ENCODE assay signal across 8 mouse cellular contexts in genomic region chr11:103142441-103143182, GRCm38 (mm10). TPM values are rescaled to one million over a fixed set of nuclear protein-coding genes. Genes with fewer than 3 reads are reported as not detected.
A peak's percentile ranks its signal among the peaks of the same experiment; 100 is the strongest.
DNase-seq lines count a peak whose midpoint lies in the region; ATAC-seq and TF ChIP-seq lines count a peak whose summit lies in the region.

No protein-coding gene starts in this region.

- H3K4me3 ChIP-seq in embryonic facial prominence, embryonic 12.5 days: peak overlapping the region; percentile 22; the same call in 1 of the 2 replicates
- H3K4me3 ChIP-seq in heart, postnatal 0 days (ENCODE audit: low read depth, low read length): peak overlapping the region; percentile 14
- H3K4me3 ChIP-seq in liver, adult 2 months (ENCODE audit: insufficient read depth, low read depth, low read length): peak overlapping the region; percentile 18; the same call in 1 of the 2 replicates
- H3K4me3 ChIP-seq in midbrain, embryonic 16.5 days (ENCODE audit: low read depth, low read length): peak overlapping the region; percentile 26
- peak overlapping the region; percentile 38 for H3K4me3 ChIP-seq in thymus, adult 2 months (ENCODE audit: control insufficient read depth, insufficient read depth, low read length)

- H3K36me3 ChIP-seq in embryonic facial prominence, embryonic 12.5 days: peaks cover 13% of the 10 kb centered on the region
- 0 out of 2 replicates have a peak, but pooled peaks cover 12% of the 10 kb centered on the region for H3K36me3 ChIP-seq in heart, postnatal 0 days (replicated peaks; ENCODE audit: control insufficient read depth, insufficient read depth, low read length)
- no peaks in the 10 kb centered on the region for H3K36me3 ChIP-seq in liver, adult 2 months (ENCODE audit: control insufficient read depth, insufficient read depth, low read length)
- H3K36me3 ChIP-seq in midbrain, embryonic 16.5 days (ENCODE audit: control insufficient read depth, insufficient read depth, low read length): peaks cover 5% of the 10 kb centered on the region; the same call in 1 of the 2 replicates
- H3K36me3 ChIP-seq in thymus, adult 2 months (ENCODE audit: control insufficient read depth, insufficient read depth, low read length): no peaks in the 10 kb centered on the region

- 25% methylated on average over 8 of the region's 8 CpGs for WGBS in embryonic facial prominence, embryonic 12.5 days
- 24% methylated on average over 8 of the region's 8 CpGs for WGBS in heart, postnatal 0 days
- 44% methylated on average over 8 of the region's 8 CpGs for WGBS in liver, adult 2 months
- 26% methylated on average over 8 of the region's 8 CpGs for WGBS in midbrain, embryonic 16.5 days
- 20% methylated on average over 8 of the region's 8 CpGs for whole genome bisulfite sequencing in thymus, adult 2 months

- H3K9ac ChIP-seq in embryonic facial prominence, embryonic 12.5 days: peak overlapping the region; percentile 31; the same call in 1 of the 2 replicates
- H3K9ac ChIP-seq in heart, postnatal 0 days (replicated peaks; ENCODE audit: low read depth, low read length): peak overlapping the region; percentile 34; the same call in 1 of the 2 replicates
- 0 out of 2 replicates have a peak overlapping the region, but pooled peaks have one; percentile 11 for H3K9ac ChIP-seq in liver, adult 2 months (ENCODE audit: low read depth, low read length)
- peak overlapping the region; percentile 70 for H3K9ac ChIP-seq in midbrain, embryonic 16.5 days (ENCODE audit: low read depth, low read length)

- no peaks in the 10 kb centered on the region for H3K79me2 ChIP-seq in liver, adult 2 months (ENCODE audit: control insufficient read depth, insufficient read depth, low read length)

- H3K9me3 ChIP-seq in embryonic facial prominence, embryonic 12.5 days: no peaks in the 10 kb centered on the region
- no peaks in the 10 kb centered on the region for H3K9me3 ChIP-seq in heart, postnatal 0 days (replicated peaks; ENCODE audit: control insufficient read depth, low read length)
- H3K9me3 ChIP-seq in midbrain, embryonic 16.5 days (replicated peaks; ENCODE audit: control insufficient read depth, low read length, poor library complexity, severe bottlenecking): no peaks in the 10 kb centered on the region

- TF ChIP-seq CTCF in heart, postnatal 0 days (IDR thresholded peaks at IDR 0.05; ENCODE audit: low read depth): no peak
- no peak for TF ChIP-seq CTCF in liver, adult 2 months (IDR thresholded peaks at IDR 0.05; ENCODE audit: low read depth, low read length)
- no peak for TF ChIP-seq CTCF in thymus, adult 2 months (IDR thresholded peaks at IDR 0.05; ENCODE audit: borderline replicate concordance, control insufficient read depth, extremely low read depth, insufficient read depth, low read length, poor library complexity)

- peak overlapping the region; percentile 37 for H3K4me2 ChIP-seq in embryonic facial prominence, embryonic 12.5 days (replicated peaks)
- peak overlapping the region; percentile 42 for H3K4me2 ChIP-seq in heart, postnatal 0 days (ENCODE audit: low read depth, low read length)
- peak overlapping the region; percentile 56 for H3K4me2 ChIP-seq in midbrain, embryonic 16.5 days (ENCODE audit: low read length)

- DNase-seq in CD4-positive helper T cell, adult 2 months (ENCODE audit: low read depth, low spot score): peak; percentile 83
- DNase-seq in adrenal gland, postnatal 14 days: peak; percentile 89
- DNase-seq in heart, postnatal 0 days (ENCODE audit: low spot score): peak; percentile 56
- peak; percentile 87 for DNase-seq in kidney, postnatal 14 days
- no peak for DNase-seq in liver, adult 2 months (ENCODE audit: extremely low read depth, low read depth, low spot score)
- DNase-seq in thymus, adult 2 months: peak; percentile 83

- peak; percentile 53 for ATAC-seq in embryonic facial prominence, embryonic 12.5 days (ENCODE audit: insufficient number of reproducible peaks, insufficient read depth, low FRiP score, low TSS enrichment)
- peak; percentile 79 for ATAC-seq in heart, postnatal 0 days (ENCODE audit: insufficient read depth, low read depth)
- peak; percentile 94 for ATAC-seq in midbrain, embryonic 16.5 days

- H3K27me3 ChIP-seq in embryonic facial prominence, embryonic 12.5 days: no peaks in the 10 kb centered on the region
- no peaks in the 10 kb centered on the region for H3K27me3 ChIP-seq in heart, postnatal 0 days (ENCODE audit: control insufficient read depth, insufficient read depth, low read length)
- no peaks in the 10 kb centered on the region for H3K27me3 ChIP-seq in liver, adult 2 months (ENCODE audit: control insufficient read depth, insufficient read depth, low read length)
- no peaks in the 10 kb centered on the region for H3K27me3 ChIP-seq in midbrain, embryonic 16.5 days (ENCODE audit: control insufficient read depth, insufficient read depth, low read depth, low read length)
- no peaks in the 10 kb centered on the region for H3K27me3 ChIP-seq in thymus, adult 2 months (ENCODE audit: control insufficient read depth, insufficient read depth, low read length)

- peak overlapping the region; percentile 74 for H3K27ac ChIP-seq in embryonic facial prominence, embryonic 12.5 days
- peak overlapping the region; percentile 90 for H3K27ac ChIP-seq in heart, postnatal 0 days (ENCODE audit: low read depth)
- H3K27ac ChIP-seq in liver, adult 2 months (replicated peaks; ENCODE audit: insufficient read depth, low read depth, low read length): peak overlapping the region; percentile 52
- H3K27ac ChIP-seq in midbrain, embryonic 16.5 days (ENCODE audit: low read length): peak overlapping the region; percentile 87
- H3K27ac ChIP-seq in thymus, adult 2 months (ENCODE audit: control insufficient read depth, insufficient read depth, low read length): peak overlapping the region; percentile 84

- no peak for TF ChIP-seq POLR2A in liver, adult 2 months (IDR thresholded peaks at IDR 0.05; ENCODE audit: extremely low read depth, insufficient read depth, low read length)
- 0 out of 2 replicates have a peak, but pooled peaks have one; percentile 28 for TF ChIP-seq POLR2A in thymus, adult 2 months (IDR thresholded peaks at IDR 0.05; ENCODE audit: control insufficient read depth, extremely low read depth, insufficient read depth, low read length, poor library complexity)

- H3K4me1 ChIP-seq in embryonic facial prominence, embryonic 12.5 days: peaks cover 35% of the 10 kb centered on the region
- H3K4me1 ChIP-seq in heart, postnatal 0 days (ENCODE audit: control insufficient read depth, insufficient read depth): peaks cover 27% of the 10 kb centered on the region
- peaks cover 5% of the 10 kb centered on the region; the same call in 1 of the 2 replicates for H3K4me1 ChIP-seq in liver, adult 2 months (ENCODE audit: control insufficient read depth, insufficient read depth, low read length)
- H3K4me1 ChIP-seq in midbrain, embryonic 16.5 days (ENCODE audit: control insufficient read depth, insufficient read depth, low read length): peaks cover 19% of the 10 kb centered on the region
- H3K4me1 ChIP-seq in thymus, adult 2 months (replicated peaks; ENCODE audit: control insufficient read depth, insufficient read depth, low read length): peaks cover 24% of the 10 kb centered on the region

- TF ChIP-seq EP300 in heart, postnatal 0 days (IDR thresholded peaks at IDR 0.05; ENCODE audit: low read depth): no peak

RNA-seq across cellular contexts. Expression of gene Hexim2, which starts 10.4 kb away (rescaled TPM):
- 3.9 and 5.6 TPM in 2 replicates for total RNA-seq in adrenal gland, postnatal 14 days (2021)
- 13.5 and 13.8 TPM in 2 replicates for polyA plus RNA-seq in embryonic facial prominence, embryonic 12.5 days (2016; fragmentation: Nextera tagmentation; extraction: Ambion mirVana)
- total RNA-seq in heart, postnatal 0 days (2014; rRNA removed; ENCODE audit: low replicate concordance): 1.6 and 1.7 TPM in 2 replicates
- polyA plus RNA-seq in heart, postnatal 0 days (2015; fragmentation: Nextera tagmentation; extraction: Ambion mirVana): 4.2 and 4.9 TPM in 2 replicates
- total RNA-seq in liver, adult 2 months (2014; rRNA removed): 1.3 and 1.8 TPM in 2 replicates
- 1.6 and 1.9 TPM in 2 replicates for polyA plus RNA-seq in liver, adult 2 months (2012; rRNA removed)
- 29.9 and 37.0 TPM in 2 replicates for polyA plus RNA-seq in midbrain, embryonic 16.5 days (2015; fragmentation: Nextera tagmentation; extraction: Ambion mirVana)
- polyA plus RNA-seq in thymus, adult 2 months (2012; rRNA removed): 4.9 and 6.9 TPM in 2 replicates

RNA-seq across cellular contexts. Expression of gene Hexim1, which starts 26.6 kb away (rescaled TPM):
- total RNA-seq in adrenal gland, postnatal 14 days (2021): 57.8 and 62.1 TPM in 2 replicates
- 4.0 and 4.2 TPM in 2 replicates for polyA plus RNA-seq in embryonic facial prominence, embryonic 12.5 days (2016; fragmentation: Nextera tagmentation; extraction: Ambion mirVana)
- total RNA-seq in heart, postnatal 0 days (2014; rRNA removed; ENCODE audit: low replicate concordance): 9.0 and 11.0 TPM in 2 replicates
- polyA plus RNA-seq in heart, postnatal 0 days (2015; fragmentation: Nextera tagmentation; extraction: Ambion mirVana): 3.2 and 3.3 TPM in 2 replicates
- 10.2 and 10.5 TPM in 2 replicates for total RNA-seq in liver, adult 2 months (2014; rRNA removed)
- 12.1 and 13.5 TPM in 2 replicates for polyA plus RNA-seq in liver, adult 2 months (2012; rRNA removed)
- 4.1 and 4.2 TPM in 2 replicates for polyA plus RNA-seq in midbrain, embryonic 16.5 days (2015; fragmentation: Nextera tagmentation; extraction: Ambion mirVana)
- polyA plus RNA-seq in thymus, adult 2 months (2012; rRNA removed): 18.2 and 18.4 TPM in 2 replicates

RNA-seq across cellular contexts. Expression of gene Fmnl1, which starts 28.3 kb away (rescaled TPM):
- total RNA-seq in adrenal gland, postnatal 14 days (2021): 14.4 and 30.4 TPM in 2 replicates
- polyA plus RNA-seq in embryonic facial prominence, embryonic 12.5 days (2016; fragmentation: Nextera tagmentation; extraction: Ambion mirVana): 0.97 and 1.8 TPM in 2 replicates
- total RNA-seq in heart, postnatal 0 days (2014; rRNA removed; ENCODE audit: low replicate concordance): 2.2 and 3.4 TPM in 2 replicates
- 0.91 and 1.1 TPM in 2 replicates for polyA plus RNA-seq in heart, postnatal 0 days (2015; fragmentation: Nextera tagmentation; extraction: Ambion mirVana)
- total RNA-seq in liver, adult 2 months (2014; rRNA removed): 0.46 and 0.74 TPM in 2 replicates
- polyA plus RNA-seq in liver, adult 2 months (2012; rRNA removed): 0.86 and 2.2 TPM in 2 replicates
- polyA plus RNA-seq in midbrain, embryonic 16.5 days (2015; fragmentation: Nextera tagmentation; extraction: Ambion mirVana): 5.7 and 6.3 TPM in 2 replicates
- 235 and 264 TPM in 2 replicates for polyA plus RNA-seq in thymus, adult 2 months (2012; rRNA removed)

RNA-seq across cellular contexts. Expression of gene Acbd4, which starts 41.1 kb away (rescaled TPM):
- total RNA-seq in adrenal gland, postnatal 14 days (2021): 77.8 and 84.9 TPM in 2 replicates
- 9.7 and 11.2 TPM in 2 replicates for polyA plus RNA-seq in embryonic facial prominence, embryonic 12.5 days (2016; fragmentation: Nextera tagmentation; extraction: Ambion mirVana)
- 16.3 and 20.0 TPM in 2 replicates for total RNA-seq in heart, postnatal 0 days (2014; rRNA removed; ENCODE audit: low replicate concordance)
- polyA plus RNA-seq in heart, postnatal 0 days (2015; fragmentation: Nextera tagmentation; extraction: Ambion mirVana): 21.6 and 22.2 TPM in 2 replicates
- 56.3 and 64.4 TPM in 2 replicates for total RNA-seq in liver, adult 2 months (2014; rRNA removed)
- polyA plus RNA-seq in liver, adult 2 months (2012; rRNA removed): 66.6 and 83.9 TPM in 2 replicates
- 11.6 and 13.0 TPM in 2 replicates for polyA plus RNA-seq in midbrain, embryonic 16.5 days (2015; fragmentation: Nextera tagmentation; extraction: Ambion mirVana)
- polyA plus RNA-seq in thymus, adult 2 months (2012; rRNA removed): 28.8 and 29.5 TPM in 2 replicates

RNA-seq across cellular contexts. Expression of gene Plcd3, which starts 41.2 kb away (rescaled TPM):
- 9.3 and 11.2 TPM in 2 replicates for total RNA-seq in adrenal gland, postnatal 14 days (2021)
- polyA plus RNA-seq in embryonic facial prominence, embryonic 12.5 days (2016; fragmentation: Nextera tagmentation; extraction: Ambion mirVana): 3.9 and 4.2 TPM in 2 replicates
- 27.0 and 38.9 TPM in 2 replicates for total RNA-seq in heart, postnatal 0 days (2014; rRNA removed; ENCODE audit: low replicate concordance)
- polyA plus RNA-seq in heart, postnatal 0 days (2015; fragmentation: Nextera tagmentation; extraction: Ambion mirVana): 14.5 and 16.3 TPM in 2 replicates
- 0.54 and 1.0 TPM in 2 replicates for total RNA-seq in liver, adult 2 months (2014; rRNA removed)
- polyA plus RNA-seq in liver, adult 2 months (2012; rRNA removed): 0.31 and 2.0 TPM in 2 replicates
- polyA plus RNA-seq in midbrain, embryonic 16.5 days (2015; fragmentation: Nextera tagmentation; extraction: Ambion mirVana): 2.8 and 3.6 TPM in 2 replicates
- 3.9 and 5.4 TPM in 2 replicates for polyA plus RNA-seq in thymus, adult 2 months (2012; rRNA removed)

Comparison
In these comparisons a context has a peak if more than half of its experiments do, and no peak if none do; other contexts are left out.
1. H3K9ac ChIP-seq: peak in every context shown above with its lines; median percentile 70 in midbrain, embryonic 16.5 days; 34 in heart, postnatal 0 days; 31 in embryonic facial prominence, embryonic 12.5 days; 11 in liver, adult 2 months.
2. RNA of gene Fmnl1, which starts 28.3 kb away (polyA plus RNA-seq): 235 to 264 TPM in thymus, adult 2 months; 5.7 to 6.3 TPM in midbrain, embryonic 16.5 days, 0.86 to 2.2 TPM in liver, adult 2 months, 0.97 to 1.8 TPM in embryonic facial prominence, embryonic 12.5 days and 0.91 to 1.1 TPM in heart, postnatal 0 days; every median in the first group is over 10 times any median in the second.
3. Peak in every context shown above with its lines, with median percentiles within 50 percentile points of each other: ATAC-seq, H3K27ac ChIP-seq, H3K4me2 ChIP-seq and H3K4me3 ChIP-seq.